Mouse (Mus musculus): ENCODE measurements around the gene Kctd3.

DNA sequence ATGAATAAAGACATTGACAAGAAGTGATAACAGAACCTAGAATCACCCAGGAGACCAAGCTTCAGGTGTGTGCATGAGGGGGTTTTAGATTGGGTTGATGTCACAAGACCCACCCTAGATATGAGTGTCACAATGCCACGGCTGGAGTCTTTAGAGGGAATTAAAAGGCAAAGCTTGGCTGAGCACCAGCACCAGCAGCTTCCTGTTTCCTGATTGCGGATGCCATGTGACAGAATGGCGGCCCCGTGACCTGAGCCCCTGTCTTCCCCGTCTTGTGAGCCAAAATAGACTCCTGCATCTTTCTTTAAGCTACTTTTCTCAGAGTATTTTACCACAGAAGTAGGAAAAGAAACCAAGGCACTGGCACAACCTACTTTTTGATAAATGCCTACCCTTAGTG is 46.5 kb upstream of the Kctd3 start:
- TF ChIP-seq CTCF (IDR thresholded peaks at IDR 0.05; ENCODE audit: extremely low read depth, insufficient read depth, insufficient read length, insufficient replicate concordance) (no peak), POLR2A (IDR thresholded peaks at IDR 0.05; ENCODE audit: low read depth, low read length) (no peak)
